Mouse (Mus musculus) spleen, embryonic (tissue): ENCODE data around the gene Nfkbid.

Source experiments
- CTCF ChIA-PET: fragments of 350-600 bp; sonication (Branson Sonifier 250); formaldehyde crosslinking; loops from one replicate; lab custom pipeline; 2022; lab: Charles Lee

Gene Nfkbid

GRCm38 (mm10) chr7:30421175-30421889 lies at the start of gene Nfkbid:
Gene Nfkbid, plus strand, starts transcription at chr7:30421732.
- CTCF ChIA-PET = interaction anchor here (1.0 kb wide), 1 partner anchor 12 kb away, joined by 3 read pairs; no protein-coding TSS in a partner anchor

- CTCF ChIA-PET = interaction anchor here (0.6 to 0.7 kb wide), 2 partner anchors 34 to 35 kb away, joined by 5 to 6 read pairs; no protein-coding TSS in a partner anchor
These were observed 48.0 kb upstream of the Nfkbid start for GRCm38 (mm10) chr7:30373501-30373962.

- CTCF ChIA-PET = interaction anchor here (1.5 kb wide), 1 partner anchor 54 kb away, joined by 5 read pairs; no protein-coding TSS in a partner anchor
These were observed 41.5 kb upstream of the Nfkbid start for GRCm38 (mm10) chr7:30380061-30380460.

- CTCF ChIA-PET = no interaction called here
These were observed 37.4 kb upstream of the Nfkbid start for GRCm38 (mm10) chr7:30384106-30384505.

GRCm38 (mm10) chr7:30392746-30393520 lies 28.6 kb upstream of the Nfkbid start:
- CTCF ChIA-PET = interaction anchor here (0.7 to 1.4 kb wide), 2 partner anchors 17 to 30 kb away, joined by 3 to 4 read pairs; no protein-coding TSS in a partner anchor

GRCm38 (mm10) chr7:30393631-30394030 lies 27.9 kb upstream of the Nfkbid start:
- CTCF ChIA-PET = interaction anchor here (0.7 kb wide), 1 partner anchor 16 kb away, joined by 4 read pairs; no protein-coding TSS in a partner anchor

GRCm38 (mm10) chr7:30394379-30394778 lies 27.2 kb upstream of the Nfkbid start:
- CTCF ChIA-PET = interaction anchor here (0.7 kb wide), 1 partner anchor 26 kb away, joined by 3 read pairs; no protein-coding TSS in a partner anchor

- CTCF ChIA-PET = interaction anchor here (0.7 kb wide), 1 partner anchor 25 kb away, joined by 3 read pairs; no protein-coding TSS in a partner anchor
These were observed 26.7 kb upstream of the Nfkbid start for GRCm38 (mm10) chr7:30394871-30395270.

GRCm38 (mm10) chr7:30399671-30400070 lies 21.9 kb upstream of the Nfkbid start:
- CTCF ChIA-PET = no interaction called here

- CTCF ChIA-PET = no interaction called here
These were observed 19.2 kb upstream of the Nfkbid start for GRCm38 (mm10) chr7:30402343-30402742.

- CTCF ChIA-PET = interaction anchor here (0.6 kb wide), 1 partner anchor 36 kb away, joined by 5 read pairs; no protein-coding TSS in a partner anchor
These were observed 12.9 kb upstream of the Nfkbid start for GRCm38 (mm10) chr7:30408639-30409038.

- CTCF ChIA-PET = interaction anchor here (1.1 to 1.5 kb wide), 3 partner anchors 9 to 16 kb away, joined by 3 to 4 read pairs (median 4); partner anchors contain the start of gene Nfkbid
These were observed 11.7 kb upstream of the Nfkbid start for GRCm38 (mm10) chr7:30409789-30410188.

- CTCF ChIA-PET = interaction anchor here (1.1 kb wide), 1 partner anchor 8 kb away, joined by 4 read pairs; no protein-coding TSS in a partner anchor
These were observed 10.5 kb upstream of the Nfkbid start for GRCm38 (mm10) chr7:30411023-30411422.

- CTCF ChIA-PET = no interaction called here
These were observed 8.8 kb upstream of the Nfkbid start for GRCm38 (mm10) chr7:30412735-30413147.

GRCm38 (mm10) chr7:30413596-30413995 lies 7.9 kb upstream of the Nfkbid start, which contains the start of gene Tyrobp:
Gene Tyrobp, plus strand, starts transcription at chr7:30413760.
- CTCF ChIA-PET = no interaction called here

GRCm38 (mm10) chr7:30417856-30418255 lies 3.7 kb upstream of the Nfkbid start:
- CTCF ChIA-PET = interaction anchor here (0.5 kb wide), 1 partner anchor 12 kb away, joined by 29 read pairs; no protein-coding TSS in a partner anchor

GRCm38 (mm10) chr7:30419561-30420499 lies 1.7 kb upstream of the Nfkbid start, which contains the start of gene Hcst:
Gene Hcst, minus strand, starts transcription at chr7:30419854.
- CTCF ChIA-PET = interaction anchor here (0.6 kb wide), 2 partner anchors 25 to 45 kb away, joined by 3 read pairs; no protein-coding TSS in a partner anchor

GRCm38 (mm10) chr7:30420673-30421072 lies 859 bp upstream of the Nfkbid start:
- CTCF ChIA-PET = interaction anchor here (0.6 kb wide), 2 partner anchors 26 to 1124 kb away, joined by 3 read pairs; no protein-coding TSS in a partner anchor

GRCm38 (mm10) chr7:30421890-30422435 lies 431 bp downstream of the Nfkbid start:
- CTCF ChIA-PET = interaction anchor here (1.0 kb wide), 1 partner anchor 12 kb away, joined by 3 read pairs; no protein-coding TSS in a partner anchor
